Mouse (Mus musculus) forebrain, embryonic 16.5 days (tissue): ENCODE results near the gene Trim62. TPM values are rescaled to one million over a fixed set of nuclear protein-coding genes. Genes with fewer than 3 reads are reported as not detected.

Source experiments
- ATAC-seq: fragments of 200-750 bp; cut with Nextera tagmentation; 2 replicates; pipeline ENCODE4 v1.8.0; 2017; ENCODE audit warnings: mild to moderate bottlenecking, moderate library complexity
- H3K27ac ChIP-seq: fragments of 300-500 bp; sonication (generic); 2 replicates; pipeline ENCODE4 v1.5.1; 2014; ENCODE audit warnings: low read length, control low read depth
- H3K27me3 ChIP-seq: fragments of 300-500 bp; sonication (generic); replicated peaks from 2 replicates; pipeline ENCODE4 v1.6.1; 2014; ENCODE audit warnings: low read length; ENCODE audit not compliant: control insufficient read depth, insufficient read depth
- H3K36me3 ChIP-seq: fragments of 300-500 bp; sonication (generic); 2 replicates; pipeline ENCODE4 v1.6.1; 2014; ENCODE audit not compliant: control insufficient read depth, insufficient read depth
- H3K4me1 ChIP-seq: fragments of 300-500 bp; sonication (generic); replicated peaks from 2 replicates; pipeline ENCODE4 v1.6.1; 2014; ENCODE audit warnings: low read length; ENCODE audit not compliant: control insufficient read depth, insufficient read depth
- H3K4me2 ChIP-seq: fragments of 300-500 bp; sonication (generic); 2 replicates; pipeline ENCODE4 v1.6.1; 2014; ENCODE audit warnings: mild to moderate bottlenecking, low read length, control low read depth
- H3K4me3 ChIP-seq: fragments of 300-500 bp; sonication (generic); replicated peaks from 2 replicates; pipeline ENCODE4 v1.5.1; 2014; ENCODE audit warnings: mild to moderate bottlenecking, low read length, control low read depth
- H3K9ac ChIP-seq: fragments of 300-500 bp; sonication (generic); replicated peaks from 2 replicates; pipeline ENCODE4 v1.6.1; 2014; ENCODE audit warnings: low read depth, low read length, control low read depth
- H3K9me3 ChIP-seq: fragments of 300-500 bp; sonication (generic); 2 replicates; pipeline ENCODE4 v1.6.1; 2016; ENCODE audit warnings: low read length; ENCODE audit not compliant: control insufficient read depth
- WGBS: fragments of 180-500 bp; shearing (Covaris S2); extraction: QIAGEN DNeasy Blood & Tissue Kit; methylation state at CpG from one replicate; pipeline ENCODE4 v1.1.7; 2014; 5-methylcytosine and 5-hydroxymethylcytosine counted together
- polyA plus RNA-seq: library from polyadenylated mRNA; unstranded; fragments of >200 nt; fragmentation: Nextera tagmentation; extraction: Ambion mirVana; gene quantifications from 2 replicates; pipeline ENCODE4 v1.2.1, GENCODE M21; 2015

Gene Trim62
- 9.3 and 10.9 TPM in 2 replicates for polyA plus RNA-seq

DNA sequence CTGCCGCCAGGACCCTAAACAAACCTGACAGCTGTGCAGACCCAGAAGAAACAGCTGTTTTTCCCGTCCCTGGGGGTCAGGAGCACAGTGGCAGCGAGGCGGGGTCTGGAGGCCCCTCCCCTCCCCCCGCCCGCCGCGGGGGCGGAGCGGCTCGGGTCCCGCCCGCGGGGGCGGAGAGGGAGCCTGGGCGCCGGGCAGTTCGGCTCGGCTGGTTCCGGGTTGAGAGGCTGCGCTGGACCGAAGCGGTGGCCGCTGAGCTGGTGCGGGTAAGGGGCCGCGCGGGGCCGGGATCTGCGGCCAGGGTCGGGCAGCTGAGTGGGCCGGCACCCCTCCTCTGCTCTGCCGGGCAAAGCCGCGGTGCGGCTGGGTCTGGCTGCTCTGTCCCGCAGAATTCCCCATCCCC lies at the start of gene Trim62:
TSS of gene Trim62 (plus strand) at position 202 of the 403 bp plus-strand sequence.
- Histone ChIP-seq H3K9me3 (no peaks in the 10 kb centered on the region), H3K27me3 (peaks cover 4% of the 10 kb centered on the region; the same call in 1 of the 2 replicates), H3K4me1 (peaks cover 41% of the 10 kb centered on the region), H3K4me2 (peak within 1 kb of the TSS; percentile 99), H3K9ac (peak within 1 kb of the TSS; percentile 77), H3K27ac (peak within 1 kb of the TSS; percentile 51; the same call in 1 of the 2 replicates), H3K4me3 (peak within 1 kb of the TSS; percentile 74), H3K36me3 (no peaks in the 10 kb centered on the region)
- WGBS = under 1% methylated on average over 25 of the region's 37 CpGs
- ATAC-seq = peak; percentile 51

DNA sequence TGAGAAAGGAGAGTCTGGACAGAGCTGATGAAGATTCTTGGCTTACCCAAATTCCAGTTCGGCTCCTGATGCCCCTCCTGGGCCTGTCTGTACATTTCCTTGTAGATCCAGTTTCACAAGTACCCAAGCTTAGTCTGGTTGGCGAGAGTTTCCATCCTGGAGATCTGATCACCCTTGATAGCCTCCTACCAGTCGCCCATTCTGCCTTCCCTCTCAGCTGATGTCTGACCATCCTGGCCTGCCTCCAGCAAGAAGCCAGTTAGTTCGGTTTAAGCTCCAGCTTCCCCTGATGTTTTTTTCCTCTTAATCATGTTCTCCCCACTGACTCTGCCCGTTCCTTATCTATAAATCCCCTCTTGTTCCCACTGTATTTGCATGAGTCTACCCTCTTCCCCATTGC lies 45.2 kb upstream of the Trim62 start:
- H3K36me3 ChIP-seq = no peaks in the 10 kb centered on the region
- H3K4me3 ChIP-seq = no peak overlapping the region
- ATAC-seq = no peak
- H3K9ac ChIP-seq = no peak overlapping the region
- no peak overlapping the region for H3K4me2 ChIP-seq
- WGBS = 69% methylated on average over 5 of the region's 5 CpGs
- H3K27me3 ChIP-seq = no peaks in the 10 kb centered on the region
- H3K27ac ChIP-seq = no peak overlapping the region
- H3K4me1 ChIP-seq = no peaks in the 10 kb centered on the region
- H3K9me3 ChIP-seq = no peaks in the 10 kb centered on the region

DNA sequence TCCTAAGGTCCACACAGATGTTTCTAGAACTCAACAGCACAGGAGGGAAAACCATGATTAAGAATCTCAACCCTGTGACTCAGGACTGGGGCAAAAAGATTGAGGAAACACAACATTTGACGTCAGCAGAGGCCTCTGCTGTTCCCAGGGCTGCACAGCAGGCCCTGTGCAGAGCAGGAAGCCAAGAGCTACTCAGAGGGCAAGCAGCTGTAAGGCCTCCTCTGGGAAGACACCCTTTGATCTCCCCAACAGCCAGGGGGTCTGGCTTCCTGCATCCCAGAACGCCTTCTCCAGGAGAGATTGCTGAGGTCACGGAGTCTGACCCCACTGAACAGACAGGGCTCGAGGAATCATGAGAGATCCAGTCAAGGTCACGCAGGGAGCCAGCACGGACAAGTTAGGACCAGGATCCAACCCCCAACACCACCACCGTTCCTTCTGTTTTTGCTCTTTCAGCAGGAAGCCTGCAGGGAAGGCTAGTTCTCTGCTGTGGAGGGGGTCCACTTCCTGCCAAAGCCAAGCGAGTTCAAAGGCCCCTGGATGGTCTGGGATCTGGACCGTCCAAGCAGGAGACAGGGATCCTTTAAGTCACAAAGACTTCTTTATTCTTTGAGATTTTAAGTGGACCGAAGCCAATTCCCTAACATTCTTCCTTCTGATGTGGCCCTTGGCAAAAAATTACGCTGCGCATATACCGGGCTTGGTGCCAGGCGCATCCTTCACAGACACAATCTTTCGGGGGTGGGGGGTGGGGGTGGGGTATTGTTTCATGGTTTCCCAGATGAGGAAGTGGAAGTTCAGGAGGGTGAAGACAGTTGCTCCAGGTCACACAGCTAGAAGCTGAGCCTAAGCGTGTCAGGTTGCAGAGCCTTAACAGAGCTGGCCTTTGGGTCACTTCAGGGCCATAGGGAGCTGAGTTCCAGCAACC lies 43.3 kb upstream of the Trim62 start:
- H3K4me1 ChIP-seq = peaks cover 6% of the 10 kb centered on the region
- no peak overlapping the region for H3K27ac ChIP-seq
- H3K4me3 ChIP-seq = no peak overlapping the region
- H3K27me3 ChIP-seq = no peaks in the 10 kb centered on the region
- H3K9ac ChIP-seq = no peak overlapping the region
- no peak for ATAC-seq
- no peaks in the 10 kb centered on the region for H3K9me3 ChIP-seq
- H3K36me3 ChIP-seq = no peaks in the 10 kb centered on the region
- WGBS = 50% methylated on average over 16 of the region's 16 CpGs
- no peak overlapping the region for H3K4me2 ChIP-seq

DNA sequence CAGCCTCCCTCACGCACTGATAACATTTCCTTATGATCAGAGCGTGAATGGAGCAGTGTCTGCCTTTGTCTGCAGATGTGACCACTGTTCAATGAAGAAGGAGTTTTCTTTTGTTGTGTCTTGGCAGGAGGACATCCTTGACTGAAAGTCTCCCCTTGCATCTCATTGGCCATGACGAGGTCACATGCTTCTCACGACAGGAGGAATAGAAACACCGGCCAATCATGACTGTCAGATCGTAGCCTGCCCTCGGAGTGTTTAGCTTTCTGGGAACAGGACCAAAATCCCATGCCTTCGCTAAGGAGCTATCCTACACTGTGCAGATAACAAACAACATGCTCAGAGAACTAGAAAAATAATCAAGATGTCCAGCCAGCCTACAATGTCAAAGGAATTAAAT lies 42.1 kb upstream of the Trim62 start:
- Histone ChIP-seq H3K27ac (no peak overlapping the region), H3K4me1 (peaks cover 13% of the 10 kb centered on the region), H3K4me2 (no peak overlapping the region), H3K9me3 (no peaks in the 10 kb centered on the region), H3K4me3 (no peak overlapping the region), H3K36me3 (no peaks in the 10 kb centered on the region), H3K9ac (no peak overlapping the region), H3K27me3 (no peaks in the 10 kb centered on the region)
- WGBS = 22% methylated on average over 8 of the region's 8 CpGs
- 0 out of 2 replicates have a peak, but pooled peaks have one; percentile 57 for ATAC-seq

DNA sequence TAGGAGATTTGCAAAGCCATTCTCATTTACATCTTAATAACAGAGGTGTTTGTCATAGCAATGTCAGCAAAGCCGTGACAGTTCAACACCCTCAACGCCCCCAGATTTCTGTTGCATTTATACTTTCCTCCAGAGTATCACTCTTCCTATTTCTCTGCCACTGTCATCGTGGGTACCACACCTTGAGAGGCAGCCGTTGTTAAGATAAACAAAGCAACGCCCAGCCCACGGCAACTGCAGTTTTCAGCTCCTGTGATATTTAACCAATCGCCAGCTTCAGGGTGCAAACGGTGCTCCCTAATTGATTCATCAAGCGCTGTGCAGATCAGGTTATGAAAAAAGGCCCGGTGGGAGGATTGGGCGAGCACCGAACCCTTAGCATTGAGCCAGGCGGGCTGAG lies 38.8 kb upstream of the Trim62 start:
- H3K36me3 ChIP-seq = no peaks in the 10 kb centered on the region
- peaks cover 13% of the 10 kb centered on the region for H3K4me1 ChIP-seq
- no peaks in the 10 kb centered on the region for H3K9me3 ChIP-seq
- H3K27ac ChIP-seq = peak overlapping the region; percentile 4; the same call in 1 of the 2 replicates
- no peak overlapping the region for H3K9ac ChIP-seq
- no peak overlapping the region for H3K4me2 ChIP-seq
- no peak overlapping the region for H3K4me3 ChIP-seq
- WGBS = 25% methylated on average over 13 of the region's 13 CpGs
- no peaks in the 10 kb centered on the region for H3K27me3 ChIP-seq
- no peak for ATAC-seq

DNA sequence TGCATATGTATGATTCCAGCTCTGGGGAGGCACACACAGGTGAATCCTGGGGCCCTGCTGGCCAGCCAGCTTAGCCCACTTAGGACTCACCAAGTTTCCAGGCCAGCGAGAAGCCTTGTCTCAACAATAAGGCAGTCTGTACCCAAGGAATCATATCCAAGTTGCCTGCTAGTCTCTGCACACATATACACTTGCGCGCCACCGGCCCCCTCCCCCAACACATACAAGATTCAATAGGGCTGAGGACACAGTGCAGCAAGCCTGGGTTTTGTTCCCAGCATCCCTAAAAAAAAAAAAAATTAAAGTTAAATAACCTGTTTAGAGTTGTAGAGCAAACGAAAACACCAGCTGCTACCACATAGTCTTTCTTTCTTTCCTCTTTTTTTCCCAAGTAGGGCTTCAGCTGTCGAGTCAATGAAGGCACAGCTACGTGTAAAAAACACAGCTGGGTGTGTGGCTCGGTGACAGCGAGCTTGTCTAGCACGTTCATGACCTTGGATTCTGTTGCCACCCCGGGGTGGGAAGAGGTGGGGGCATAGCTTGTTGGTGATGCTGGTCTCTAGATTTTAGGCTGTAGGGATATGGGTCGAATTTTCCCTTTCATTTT lies 37.9 kb upstream of the Trim62 start:
- 38% methylated on average over 12 of the region's 12 CpGs for WGBS

DNA sequence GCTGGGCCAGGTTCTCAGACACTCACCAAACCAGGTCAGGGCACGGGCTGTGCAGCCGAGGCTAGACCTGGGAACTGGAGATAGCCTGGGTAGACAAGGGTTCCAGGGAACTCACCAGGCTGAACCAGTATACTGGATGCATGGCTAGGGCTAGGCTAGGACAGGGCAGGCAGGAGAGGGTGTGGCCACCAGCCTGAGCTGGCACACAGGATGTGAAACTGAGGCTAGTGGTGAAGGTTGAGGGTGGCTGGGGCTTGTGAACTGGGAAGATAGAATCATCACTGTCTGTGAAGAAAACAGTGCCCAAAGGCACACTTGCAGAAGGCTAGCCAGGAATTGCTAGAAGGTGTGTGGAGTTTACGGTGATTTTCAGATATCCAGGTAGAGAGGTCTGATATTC lies 34.4 kb upstream of the Trim62 start:
- Histone ChIP-seq H3K27me3 (no peaks in the 10 kb centered on the region), H3K9ac (no peak overlapping the region), H3K4me3 (no peak overlapping the region), H3K4me1 (peaks cover 13% of the 10 kb centered on the region), H3K9me3 (no peaks in the 10 kb centered on the region), H3K36me3 (no peaks in the 10 kb centered on the region), H3K27ac (no peak overlapping the region), H3K4me2 (no peak overlapping the region)
- no peak for ATAC-seq
- WGBS = 92% methylated on average over 3 of the region's 3 CpGs

More for the DNA sequence above, 37.9 kb upstream of the Trim62 start:
- H3K36me3 ChIP-seq = no peaks in the 10 kb centered on the region
- H3K27ac ChIP-seq = peak overlapping the region; percentile 4; the same call in 1 of the 2 replicates
- no peak overlapping the region for H3K4me2 ChIP-seq
- H3K9me3 ChIP-seq = no peaks in the 10 kb centered on the region
- H3K4me1 ChIP-seq = peaks cover 13% of the 10 kb centered on the region
- no peak overlapping the region for H3K9ac ChIP-seq
- H3K27me3 ChIP-seq = no peaks in the 10 kb centered on the region
- peak; percentile 79 for ATAC-seq
- H3K4me3 ChIP-seq = no peak overlapping the region

DNA sequence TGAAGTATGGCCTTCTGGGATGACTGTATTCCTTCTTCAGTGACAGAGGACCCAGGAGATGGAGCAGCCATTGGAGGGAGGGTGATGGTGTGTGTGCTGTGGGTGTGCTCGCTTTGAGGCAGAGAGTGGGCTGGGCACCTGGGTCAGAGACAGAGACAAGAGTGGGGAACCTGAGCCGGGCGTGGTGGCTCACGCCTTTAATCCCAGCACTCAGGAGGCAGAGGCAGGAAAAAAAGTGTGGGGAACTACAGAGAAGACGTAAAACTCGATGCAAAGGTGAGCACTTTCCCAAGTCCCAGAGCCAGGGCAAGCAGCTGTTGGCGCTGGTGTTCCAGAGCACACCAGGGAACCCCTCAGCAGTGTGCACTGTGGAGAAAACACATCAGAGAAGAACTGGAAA lies 33.7 kb upstream of the Trim62 start:
- Histone ChIP-seq H3K4me1 (peaks cover 10% of the 10 kb centered on the region), H3K36me3 (no peaks in the 10 kb centered on the region), H3K9ac (no peak overlapping the region), H3K9me3 (no peaks in the 10 kb centered on the region), H3K4me3 (no peak overlapping the region), H3K27me3 (no peaks in the 10 kb centered on the region), H3K4me2 (no peak overlapping the region), H3K27ac (no peak overlapping the region)
- WGBS = 85% methylated on average over 7 of the region's 7 CpGs
- no peak for ATAC-seq

DNA sequence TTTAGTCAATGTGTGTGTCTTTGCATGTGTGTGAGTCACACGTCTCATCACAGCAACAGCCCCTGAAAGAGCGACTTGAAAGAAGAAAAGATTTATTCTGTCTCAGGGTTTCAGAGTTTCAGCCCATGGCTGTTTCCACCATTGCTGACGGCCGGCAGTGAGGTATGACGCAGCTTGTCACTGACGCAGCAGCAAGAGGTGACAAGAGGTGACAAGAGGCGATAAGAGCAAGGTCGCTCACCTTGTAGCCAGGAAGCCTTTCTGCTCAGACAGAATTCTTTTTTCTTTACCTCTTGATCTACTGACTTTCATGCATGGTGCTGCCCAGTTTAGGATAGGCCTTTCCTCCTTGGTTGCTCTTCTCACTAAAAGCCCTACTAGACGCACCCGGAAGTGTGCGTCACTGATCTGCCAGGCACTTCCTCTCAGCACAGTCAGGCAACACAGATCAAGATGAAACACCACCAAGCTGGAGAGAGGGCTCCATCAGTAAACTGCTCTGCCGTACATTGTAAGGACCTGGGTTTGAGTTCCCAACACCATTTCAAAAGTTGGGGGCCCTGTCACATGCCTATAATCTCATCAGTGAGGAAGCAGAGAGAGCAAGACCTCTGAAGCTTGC lies 31.0 kb upstream of the Trim62 start:
- Histone ChIP-seq H3K9ac (no peak overlapping the region), H3K27me3 (no peaks in the 10 kb centered on the region), H3K4me3 (no peak overlapping the region), H3K4me2 (no peak overlapping the region), H3K4me1 (no peaks in the 10 kb centered on the region), H3K9me3 (no peaks in the 10 kb centered on the region), H3K27ac (no peak overlapping the region), H3K36me3 (no peaks in the 10 kb centered on the region)
- 91% methylated on average over 12 of the region's 12 CpGs for WGBS
- no peak for ATAC-seq
